Mouse (Mus musculus): Measurements from ENCODE around the gene Gm10160.

The Gm10160 gene

DNA sequence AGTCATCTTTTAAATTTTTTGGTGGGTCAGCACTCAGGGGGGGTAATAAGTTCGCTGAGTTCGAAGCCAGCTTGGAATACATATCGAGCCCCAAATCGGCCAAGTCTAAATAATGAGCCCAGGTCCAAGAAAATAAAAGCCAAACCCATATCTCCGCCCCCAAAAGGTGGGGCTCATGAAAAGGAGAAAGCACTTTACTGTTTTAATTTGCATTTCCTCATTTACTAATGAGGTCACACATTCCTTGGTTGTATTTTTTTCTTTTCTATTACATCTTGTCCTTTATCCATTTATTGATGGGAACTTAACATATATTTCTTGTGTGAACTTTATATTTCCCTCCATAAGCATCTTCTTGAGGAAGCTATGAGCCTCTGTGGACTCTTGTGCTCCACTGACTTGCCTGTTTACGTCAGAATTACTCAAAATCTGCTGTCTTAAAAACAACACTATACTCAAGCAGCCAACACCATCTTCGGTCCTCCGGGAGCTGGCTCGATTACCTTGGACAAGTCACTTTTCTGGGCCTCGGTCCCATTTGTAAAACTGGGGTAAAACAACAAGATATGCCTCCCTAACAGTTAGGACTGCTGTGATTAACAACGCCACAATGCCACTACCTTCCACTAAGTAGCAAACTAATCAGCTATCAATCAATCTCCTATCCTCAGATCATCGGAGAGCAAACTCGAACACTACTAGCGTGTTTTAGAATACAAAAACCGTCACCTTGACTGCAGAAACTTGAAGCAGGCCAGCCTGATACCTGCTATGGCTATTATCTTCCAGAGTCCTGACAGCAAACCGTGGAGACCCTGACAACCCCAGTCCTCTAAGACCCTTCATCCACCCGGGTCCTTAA lies 27.6 kb downstream of the Gm10160 start:
- no peak for DNase-seq (ENCODE audit: low read depth, low spot score)

DNA sequence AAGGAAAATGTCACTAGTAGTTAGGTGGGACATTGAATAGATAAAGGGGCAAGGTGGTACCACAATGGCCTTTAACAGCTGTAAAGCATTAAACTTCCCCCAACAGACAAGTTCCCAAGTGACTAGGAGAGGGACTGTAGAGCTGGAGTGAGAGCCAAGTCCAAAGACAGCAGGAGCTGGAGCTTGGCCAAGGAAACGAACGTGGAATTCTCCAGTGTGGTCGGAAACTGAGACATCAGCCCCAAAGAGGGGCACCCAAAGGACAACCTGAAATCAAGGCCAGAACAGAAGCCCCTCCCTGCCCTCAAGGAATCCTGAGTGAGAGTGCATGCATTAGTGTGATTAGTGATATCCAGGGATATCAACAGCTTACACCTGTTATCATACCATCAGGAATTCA lies 30.2 kb downstream of the Gm10160 start:
- no peak for DNase-seq (ENCODE audit: low read depth, low spot score)

DNA sequence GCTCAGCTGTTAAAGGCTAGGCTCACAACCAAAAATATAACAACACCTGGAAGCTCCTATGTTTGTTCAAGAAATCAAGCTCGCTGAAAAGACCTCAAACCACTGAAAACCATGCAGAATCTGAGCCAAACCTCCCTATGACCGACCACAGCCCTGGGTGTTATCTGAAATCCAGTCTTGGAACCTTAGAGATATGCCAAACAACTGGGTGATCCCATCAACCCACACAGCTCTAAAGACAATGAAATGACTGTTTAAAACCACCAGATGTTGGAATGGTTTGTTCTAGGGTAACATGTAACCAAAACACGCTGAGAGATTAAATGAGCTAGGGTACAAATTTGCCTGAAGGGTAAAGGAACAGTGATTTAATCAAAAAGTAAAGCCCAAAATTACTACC lies 30.7 kb downstream of the Gm10160 start:
- no peak for DNase-seq (ENCODE audit: low read depth, low spot score)

DNA sequence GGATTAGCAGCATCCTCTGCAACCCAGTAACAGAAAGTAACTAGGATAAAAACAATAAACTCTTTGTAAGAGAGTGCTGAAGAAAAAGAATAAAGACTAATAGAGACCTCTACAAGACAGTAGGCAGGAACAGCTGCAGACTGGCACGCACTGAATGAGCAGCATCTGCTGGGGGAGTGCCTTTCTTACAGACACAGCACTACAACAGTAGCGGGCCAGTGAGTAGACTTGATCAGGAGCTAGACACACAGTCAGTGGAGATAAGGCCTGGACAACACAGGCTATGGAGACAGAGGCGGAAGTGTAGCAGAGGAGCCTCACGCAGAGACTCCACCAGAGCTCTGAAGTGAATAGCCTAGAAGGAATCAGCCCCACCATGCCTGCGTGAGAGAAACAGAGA lies 49.5 kb downstream of the Gm10160 start:
- DNase-seq (ENCODE audit: low read depth, low spot score), result no peak
